Mouse (Mus musculus): ENCODE measurements around the gene Zdhhc18. TPM values are rescaled to one million over a fixed set of nuclear protein-coding genes. Genes with fewer than 3 reads are reported as not detected.

The Zdhhc18 gene
- total and polyA plus RNA-seq, 3 experiments: 6.7 to 15.6 TPM; not detected in 1

- no peak overlapping the region for H3K4me3 ChIP-seq (ENCODE audit: control insufficient read depth in 1 of 2, insufficient read depth in 1 of 2, low read depth in 2 of 2, low read length in 2 of 2)
- H3K27ac ChIP-seq (ENCODE audit: control insufficient read depth, low read depth, low read length): no peak overlapping the region
- no peak overlapping the region for H3K9ac ChIP-seq (ENCODE audit: control insufficient read depth, low read depth, low read length, poor library complexity, severe bottlenecking)
- H3K4me1 ChIP-seq (ENCODE audit: control insufficient read depth in 1 of 2, insufficient read depth in 2 of 2, low read length in 2 of 2): peaks cover 0 to 4% of the 10 kb centered on the region in 2 experiments; a peak in 3 of 4 replicates
- H3K27me3 ChIP-seq (ENCODE audit: control insufficient read depth in 1 of 2, insufficient read depth in 2 of 2, low read length in 2 of 2): no peaks in the 10 kb centered on the region
- DNase-seq (ENCODE audit: low read depth, low spot score): no peak
- TF ChIP-seq TAL1 (IDR thresholded peaks at IDR 0.05; ENCODE audit: low read length) (no peak), TCF12 (IDR thresholded peaks at IDR 0.05; ENCODE audit: low read depth, low read length) (no peak)
- peaks cover 0 to 5% of the 10 kb centered on the region in 2 experiments; a peak in 2 of 4 replicates for H3K36me3 ChIP-seq (ENCODE audit: control insufficient read depth in 1 of 2, insufficient read depth in 2 of 2, low read length in 2 of 2)
- no peaks in the 10 kb centered on the region for H3K9me3 ChIP-seq (replicated peaks; ENCODE audit: insufficient read depth, low read length)
- no peaks in the 10 kb centered on the region; the same call in 1 of the 2 replicates for H3K79me2 ChIP-seq (ENCODE audit: control insufficient read depth, insufficient read depth, low read length, poor library complexity)
These were observed 82.7 kb downstream of the Zdhhc18 start for GRCm38 (mm10) chr4:133567251-133567650.

- peak overlapping the region; percentile 84 for H3K9ac ChIP-seq (ENCODE audit: control insufficient read depth, low read depth, low read length, poor library complexity, severe bottlenecking)
- no peaks in the 10 kb centered on the region; the same call in 1 of the 2 replicates for H3K79me2 ChIP-seq (ENCODE audit: control insufficient read depth, insufficient read depth, low read length, poor library complexity)
- DNase-seq (ENCODE audit: low read depth, low spot score): peak; percentile 86
- H3K27me3 ChIP-seq (ENCODE audit: control insufficient read depth in 1 of 2, insufficient read depth in 2 of 2, low read length in 2 of 2): peaks cover under 1 to 1% of the 10 kb centered on the region in 2 experiments; a peak in 2 of 4 replicates
- H3K36me3 ChIP-seq (ENCODE audit: control insufficient read depth in 1 of 2, insufficient read depth in 2 of 2, low read length in 2 of 2): peaks cover 0 to 5% of the 10 kb centered on the region in 2 experiments; a peak in 2 of 4 replicates
- peak overlapping the region; percentile 55; the same call in 1 of the 2 replicates for H3K27ac ChIP-seq (ENCODE audit: control insufficient read depth, low read depth, low read length)
- H3K4me1 ChIP-seq (ENCODE audit: control insufficient read depth in 1 of 2, insufficient read depth in 2 of 2, low read length in 2 of 2): peaks cover 0 to 4% of the 10 kb centered on the region in 2 experiments; a peak in 3 of 4 replicates
- peak overlapping the region; percentile 43 to 51 for H3K4me3 ChIP-seq (ENCODE audit: control insufficient read depth in 1 of 2, insufficient read depth in 1 of 2, low read depth in 2 of 2, low read length in 2 of 2)
- no peaks in the 10 kb centered on the region for H3K9me3 ChIP-seq (replicated peaks; ENCODE audit: insufficient read depth, low read length)
- TF ChIP-seq ZMIZ1 (IDR thresholded peaks at IDR 0.05; ENCODE audit: low read depth, low read length) (no peak), ETS1 (IDR thresholded peaks at IDR 0.05; ENCODE audit: low read depth, low read length) (peak; percentile 26; the same call in 1 of the 2 replicates), TAL1 (IDR thresholded peaks at IDR 0.05; ENCODE audit: low read length) (no peak), POLR2A (IDR thresholded peaks at IDR 0.05; ENCODE audit: control insufficient read depth in 1 of 2, insufficient read depth in 1 of 2, low read depth in 1 of 2, low read length in 2 of 2, poor library complexity in 1 of 2) (peak; percentile 48 to 62; a peak in 2 of 4 replicates), NELFE (IDR thresholded peaks at IDR 0.05; ENCODE audit: low read depth, low read length) (0 out of 2 replicates have a peak, but pooled peaks have one; percentile 9), EP300 (IDR thresholded peaks at IDR 0.05; ENCODE audit: low read depth in 1 of 2, low read length in 2 of 2) (peak in 1 of 2 experiments; percentile 28; a peak in 1 of 4 replicates), TBP (IDR thresholded peaks at IDR 0.05; ENCODE audit: low read depth, low read length) (0 out of 2 replicates have a peak, but pooled peaks have one; percentile 4)
These were observed 86.8 kb downstream of the Zdhhc18 start for GRCm38 (mm10) chr4:133563123-133563571.

DNA sequence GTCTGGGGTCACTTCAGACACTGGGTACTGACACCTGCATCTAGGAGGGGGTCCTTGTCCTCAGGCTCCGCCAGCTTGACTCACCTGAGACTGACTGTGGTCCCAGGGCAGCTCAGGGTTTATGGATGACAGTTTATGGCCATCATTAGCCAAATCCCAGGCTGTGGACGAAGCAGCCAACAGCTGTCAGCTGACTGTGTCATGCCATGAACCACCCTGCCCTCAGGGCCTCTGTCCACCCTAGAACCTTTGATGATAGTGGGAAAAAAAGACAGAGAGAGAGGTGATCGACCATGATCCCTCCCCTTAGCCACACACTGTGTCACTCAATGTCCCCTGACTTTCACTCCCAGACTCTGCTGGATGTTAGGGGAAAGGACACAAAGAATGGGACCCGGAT is 88.3 kb downstream of the Zdhhc18 start:
- H3K9me3 ChIP-seq (replicated peaks; ENCODE audit: insufficient read depth, low read length): no peaks in the 10 kb centered on the region
- TF ChIP-seq NRF1 (IDR thresholded peaks at IDR 0.05; ENCODE audit: insufficient read depth, low read depth, low read length, poor library complexity, severe bottlenecking) (no peak), USF2 (IDR thresholded peaks at IDR 0.05; ENCODE audit: borderline replicate concordance in 1 of 2, insufficient read depth in 1 of 2, low read depth in 1 of 2, low read length in 2 of 2) (no peak), RAD21 (IDR thresholded peaks at IDR 0.05; ENCODE audit: low read depth, low read length) (no peak)
- no peaks in the 10 kb centered on the region; the same call in 1 of the 2 replicates for H3K79me2 ChIP-seq (ENCODE audit: control insufficient read depth, insufficient read depth, low read length, poor library complexity)
- peaks cover 0 to 4% of the 10 kb centered on the region in 2 experiments; a peak in 3 of 4 replicates for H3K4me1 ChIP-seq (ENCODE audit: control insufficient read depth in 1 of 2, insufficient read depth in 2 of 2, low read length in 2 of 2)
- no peak for DNase-seq (ENCODE audit: low read depth, low spot score)
- H3K27ac ChIP-seq (ENCODE audit: control insufficient read depth, low read depth, low read length): no peak overlapping the region
- peaks cover 4 to 5% of the 10 kb centered on the region in 2 experiments for H3K27me3 ChIP-seq (ENCODE audit: control insufficient read depth in 1 of 2, insufficient read depth in 2 of 2, low read length in 2 of 2)
- H3K4me3 ChIP-seq (ENCODE audit: control insufficient read depth in 1 of 2, insufficient read depth in 1 of 2, low read depth in 2 of 2, low read length in 2 of 2): no peak overlapping the region
- peaks cover 0 to 5% of the 10 kb centered on the region in 2 experiments; a peak in 2 of 4 replicates for H3K36me3 ChIP-seq (ENCODE audit: control insufficient read depth in 1 of 2, insufficient read depth in 2 of 2, low read length in 2 of 2)
- H3K9ac ChIP-seq (ENCODE audit: control insufficient read depth, low read depth, low read length, poor library complexity, severe bottlenecking): no peak overlapping the region
